In genomic region chr1:189786707-189787485, GRCm38 (mm10) we compare ENCODE assay signal across 10 mouse cellular contexts. TPM values are rescaled to one million over a fixed set of nuclear protein-coding genes. Genes with fewer than 3 reads are reported as not detected.
DNase-seq lines count a peak whose midpoint lies in the region.
"Had no signal": no experiment of that assay in that cellular context is flagged by ENCODE, and none has a peak within 500 bp of the region (broad histone marks: within the 10 kb centered on the region; RNA-seq: fewer than 3 reads in every experiment).

No protein-coding gene starts in this region.

- no peak for DNase-seq in heart, embryonic 10.5 days (ENCODE audit: low spot score)
- no peak for DNase-seq in heart, adult 8-10 months (ENCODE audit: low spot score)
- peak; percentile 38 for DNase-seq in R1 (ENCODE audit: low read depth, low spot score)
- peak; percentile 62 to 78 for DNase-seq in layer of hippocampus, adult 8-10 months (ENCODE audit: low spot score in 2 of 2)
- DNase-seq in lung, postnatal 25 days (ENCODE audit: low spot score): peak; percentile 42
- no peak for DNase-seq in cerebellum, postnatal 4 days (ENCODE audit: low spot score in 2 of 2)
- no peak for DNase-seq in urinary bladder, postnatal 10 days (ENCODE audit: low spot score)
- DNase-seq in urinary bladder, adult 2 months (ENCODE audit: low spot score): no peak
- DNase-seq: adrenal gland, adult 2 months had no signal

- H3K4me1 ChIP-seq in heart, embryonic 10.5 days: peaks cover 80% of the 10 kb centered on the region

- H3K27me3 ChIP-seq in heart, embryonic 10.5 days (ENCODE audit: insufficient read depth, poor library complexity, severe bottlenecking): no peaks in the 10 kb centered on the region
- H3K27me3 ChIP-seq: heart, embryonic 13.5 days had no signal

- WGBS in heart, embryonic 10.5 days: 77% methylated on average over 26 of the region's 26 CpGs

- peak overlapping the region; percentile 44; the same call in 1 of the 2 replicates for H3K27ac ChIP-seq in heart, embryonic 10.5 days
- H3K27ac ChIP-seq: heart, embryonic 13.5 days had no signal

- no peak overlapping the region for H3K4me3 ChIP-seq in heart, embryonic 10.5 days
- H3K4me3 ChIP-seq: heart, embryonic 13.5 days had no signal

- peaks cover 8% of the 10 kb centered on the region; the same call in 1 of the 2 replicates for H3K36me3 ChIP-seq in heart, embryonic 10.5 days

- no peaks in the 10 kb centered on the region for H3K9me3 ChIP-seq in heart, embryonic 10.5 days
- H3K9me3 ChIP-seq: heart, embryonic 13.5 days had no signal

RNA-seq across cellular contexts. Expression of gene Ptpn14, which starts 58.8 kb away (rescaled TPM):
- 7.2 and 9.6 TPM in 2 replicates for polyA plus RNA-seq in heart, embryonic 10.5 days (2016; fragmentation: Nextera tagmentation; extraction: Ambion mirVana)
- 10 to 100 TPM; 31.2 to 35.9 (median 33.9) TPM for total RNA-seq in heart, adult 8-10 months (2022)
- 10 to 100 TPM; 11.1 to 16.1 (median 12.3) TPM for total RNA-seq in layer of hippocampus, adult 8-10 months (2022)
- 12.2 and 16.3 TPM in 2 replicates for polyA plus RNA-seq in urinary bladder, adult 2 months (2012; rRNA removed)

Comparison
In these comparisons a context has a peak if more than half of its experiments do, and no peak if none do; other contexts are left out.
1. DNase-seq: peak in R1 (single experiment), layer of hippocampus, adult 8-10 months (2 of 2) and lung, postnatal 25 days (single experiment); none in heart, embryonic 10.5 days (single experiment), heart, adult 8-10 months (single experiment), cerebellum, postnatal 4 days (0 of 2), urinary bladder, postnatal 10 days (single experiment) and urinary bladder, adult 2 months (single experiment).